Mouse (Mus musculus) splenic B cell, adult 2 months (primary cell): Measurements from ENCODE around the gene Por.
A peak's percentile ranks its signal among the peaks of the same experiment; 100 is the strongest.

ENCODE experiments used
- DNase-seq: peaks from one replicate; pipeline ENCODE4 v3.0.0-alpha.2; 2011; ENCODE audit warnings: low read depth, low spot score
- H3K27me3 ChIP-seq: 2 replicates; pipeline ENCODE4 v1.6.1; 2012; ENCODE audit warnings: mild to moderate bottlenecking, low read length, moderate library complexity, mixed read lengths; ENCODE audit not compliant: control insufficient read depth, poor library complexity, insufficient read depth, severe bottlenecking
- H3K36me3 ChIP-seq: 2 replicates; pipeline ENCODE4 v1.6.1; 2012; ENCODE audit warnings: mild to moderate bottlenecking, low read length, moderate library complexity, mixed read lengths; ENCODE audit not compliant: control insufficient read depth, poor library complexity, insufficient read depth, severe bottlenecking

Por gene

DNA sequence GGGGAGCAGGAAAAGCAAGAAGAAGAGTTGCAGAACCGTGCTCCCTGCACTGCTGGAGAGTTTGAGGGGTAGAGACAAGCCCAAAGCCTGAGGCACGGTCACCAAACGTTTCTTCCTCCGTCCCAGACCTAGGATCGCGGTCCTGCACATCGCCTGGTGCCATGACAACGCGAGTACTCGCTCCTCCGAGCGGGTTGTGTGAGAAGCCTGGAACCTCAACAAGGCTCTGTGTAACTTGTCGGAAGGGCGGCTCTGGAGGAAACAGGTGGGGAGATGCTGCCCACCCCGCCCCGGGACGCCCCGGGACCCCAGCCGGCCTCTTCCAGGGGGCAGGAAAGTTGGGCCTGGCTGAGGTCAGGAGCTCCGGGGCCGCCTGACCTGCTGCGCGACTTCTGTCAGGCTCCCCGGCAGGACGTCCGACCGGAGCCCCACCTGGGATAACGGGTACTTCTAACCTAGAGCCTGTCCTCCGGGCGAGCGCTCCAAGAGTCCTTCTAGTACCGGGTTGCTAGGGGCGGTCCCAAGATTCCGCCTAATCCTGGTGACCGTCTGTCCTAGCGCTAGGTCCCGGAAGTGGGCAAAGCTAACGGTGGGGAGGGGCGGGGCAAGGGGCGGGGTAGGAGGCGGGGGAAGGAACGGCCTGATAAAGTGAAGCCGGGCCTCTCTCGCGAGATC, 108.1 kb downstream of the Por start, which contains the start of gene Styxl1:
TSS of gene Styxl1 (minus strand) at position 590 of the 675 bp plus-strand sequence.
- DNase-seq = no peak
- H3K27me3 ChIP-seq = no peaks in the 10 kb centered on the region
- no peaks in the 10 kb centered on the region for H3K36me3 ChIP-seq

- H3K27me3 ChIP-seq = no peaks in the 10 kb centered on the region
- DNase-seq = peak; percentile 100
- no peaks in the 10 kb centered on the region for H3K36me3 ChIP-seq
Measured at GRCm38 (mm10) chr5:135778471-135779445, 108.9 kb downstream of the Por start, which contains the start of gene Mdh2. TSS of gene Mdh2 (plus strand) at chr5:135778480.

DNA sequence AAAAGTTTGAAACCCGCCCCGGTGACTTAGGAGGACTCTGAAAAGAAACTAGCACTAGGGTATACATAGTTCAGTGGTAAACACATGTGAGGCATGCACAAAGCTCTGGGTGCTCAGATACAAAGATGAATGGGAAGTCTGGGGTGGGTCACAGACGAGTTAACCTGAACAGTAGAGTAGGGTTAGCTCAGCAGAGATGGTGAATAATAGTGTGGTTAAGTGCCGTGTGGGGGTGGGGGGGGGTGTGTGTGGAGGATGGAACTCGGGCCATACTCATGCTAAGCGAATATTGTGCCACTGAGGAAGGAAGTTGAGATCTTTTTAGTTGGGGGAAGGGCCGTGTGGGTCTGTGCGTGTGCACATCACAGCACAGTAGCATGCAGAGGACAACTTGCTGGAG, 110.5 kb downstream of the Por start:
- Histone ChIP-seq H3K27me3 (no peaks in the 10 kb centered on the region), H3K36me3 (peaks cover 3% of the 10 kb centered on the region)
- no peak for DNase-seq

DNA sequence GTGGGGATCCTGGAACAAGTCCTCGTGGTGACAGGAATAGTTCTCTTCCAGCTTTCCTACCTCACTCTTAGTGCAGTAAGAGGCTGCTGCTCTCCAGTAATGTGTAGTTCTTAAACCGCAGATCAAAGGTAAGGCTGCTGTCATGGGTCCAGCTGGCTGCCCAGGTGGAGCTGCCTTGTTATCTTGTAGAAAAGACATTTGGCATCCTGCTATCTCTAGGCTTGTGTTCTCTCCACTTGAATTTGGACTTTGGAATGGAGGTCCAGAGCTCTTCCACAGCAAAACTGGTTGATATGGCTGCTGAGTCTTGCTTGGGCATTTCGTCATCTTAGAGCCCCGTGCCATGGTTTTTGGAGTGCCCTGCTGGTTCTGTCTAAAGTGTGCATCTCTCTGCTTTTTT, 113.1 kb downstream of the Por start:
- Histone ChIP-seq H3K36me3 (peaks cover 10% of the 10 kb centered on the region), H3K27me3 (no peaks in the 10 kb centered on the region)
- DNase-seq = no peak
